Mouse (Mus musculus) spleen, postnatal 4 days (tissue): ENCODE measurements around the gene Stkld1.
"Not testable (repeated sequence)": the region's sequence is repeated elsewhere in the genome, so short reads cannot be mapped to it uniquely, and the experiment has no call there.

ENCODE experiments used
- DNase-seq, 2 experiments: peaks; one replicate each; pipeline ENCODE4 v3.0.0; 2022; ENCODE audit warnings: low spot score in 2 of 2

Stkld1 gene

GRCm38 (mm10) chr2:26933304-26934055, at the start of gene Stkld1, which contains the start of gene Surf4:
Gene Stkld1 (plus strand): TSS chr2:26934047.
Gene Surf4 (minus strand): TSS chr2:26933928.
- peak; percentile 93 to 97 for DNase-seq

- DNase-seq, result not testable (repeated sequence)
Measured at GRCm38 (mm10) chr2:26885541-26885940, 48.3 kb upstream of the Stkld1 start.

- not testable (repeated sequence) for DNase-seq
Measured at GRCm38 (mm10) chr2:26886170-26886569, 47.7 kb upstream of the Stkld1 start.

- DNase-seq, result no peak
Measured at GRCm38 (mm10) chr2:26895898-26896297, 37.9 kb upstream of the Stkld1 start.

GRCm38 (mm10) chr2:26900731-26901130, 33.1 kb upstream of the Stkld1 start:
- DNase-seq, result no peak

GRCm38 (mm10) chr2:26901834-26902400, 31.9 kb upstream of the Stkld1 start:
- no peak for DNase-seq

GRCm38 (mm10) chr2:26902467-26903220, 31.2 kb upstream of the Stkld1 start, which contains the start of gene Surf6:
Gene Surf6 (minus strand): TSS chr2:26902879.
- peak; percentile 89 to 94 for DNase-seq

GRCm38 (mm10) chr2:26903311-26903710, 30.5 kb upstream of the Stkld1 start:
- no peak for DNase-seq

GRCm38 (mm10) chr2:26905936-26906335, 27.9 kb upstream of the Stkld1 start:
- no peak for DNase-seq

- no peak for DNase-seq
Measured at GRCm38 (mm10) chr2:26906431-26906830, 27.4 kb upstream of the Stkld1 start.

GRCm38 (mm10) chr2:26907109-26907508, 26.7 kb upstream of the Stkld1 start:
- peak; percentile 55 to 80 for DNase-seq

GRCm38 (mm10) chr2:26908710-26909386, 25.0 kb upstream of the Stkld1 start:
- DNase-seq, result no peak

GRCm38 (mm10) chr2:26909387-26909784, 24.5 kb upstream of the Stkld1 start:
- DNase-seq, result no peak

GRCm38 (mm10) chr2:26910124-26910993, 23.5 kb upstream of the Stkld1 start, which contains the start of the genes Med22 and Rpl7a:
Gene Med22 (minus strand): TSS chr2:26910677.
Gene Rpl7a (plus strand): TSS chr2:26910764.
- peak; percentile 100 for DNase-seq

- peak; percentile 64 to 87 for DNase-seq
Measured at GRCm38 (mm10) chr2:26910994-26911765, 22.7 kb upstream of the Stkld1 start.

GRCm38 (mm10) chr2:26912253-26912770, 21.5 kb upstream of the Stkld1 start:
- no peak for DNase-seq

- DNase-seq, result no peak
Measured at GRCm38 (mm10) chr2:26913416-26914147, 20.3 kb upstream of the Stkld1 start.

GRCm38 (mm10) chr2:26914148-26914941, 19.5 kb upstream of the Stkld1 start:
- DNase-seq, result no peak
